Mouse (Mus musculus) E14TG2a.4 (cell line): ENCODE measurements at regions not wholly inside any gene's neighbourhood (a gene's known extent, or its start where the extent isn't known, plus 50 kb on each side); places are given as distances from the start of the nearest gene placed in this dataset.

Experiments
- CTCF ChIP-seq: conservative IDR thresholded peaks from 2 replicates; pipeline ENCODE4 v1.5.1; 2014; ENCODE audit warnings: low read length
- NANOG ChIP-seq: IDR thresholded peaks from 2 replicates; pipeline ENCODE4 v1.6.1; 2014; ENCODE audit warnings: borderline replicate concordance, low read length, mixed read lengths
- POU5F1 ChIP-seq: IDR thresholded peaks from 2 replicates; pipeline ENCODE4 v1.6.1; 2014; ENCODE audit warnings: low read length, borderline replicate concordance

GRCm38 (mm10) chr11:18734904-18735664 lies 283.7 kb downstream of the Meis1 start:
- TF ChIP-seq CTCF = no peak
- no peak for TF ChIP-seq NANOG
- no peak for TF ChIP-seq POU5F1
